Mouse (Mus musculus) 3134 (cell line): Measurements from ENCODE around the gene Sept8.
"Not testable (repeated sequence)": the region's sequence is repeated elsewhere in the genome, so short reads cannot be mapped to it uniquely, and the experiment has no call there.

Experiments
- DNase-seq: peaks from one replicate; pipeline ENCODE4 v3.0.0-alpha.2; 2011; ENCODE audit warnings: low spot score; ENCODE audit not compliant: insufficient read length; ENCODE audit errors: extremely low read depth

Gene Sept8

GRCm38 (mm10) chr11:53523545-53524405, 4.7 kb downstream of the Sept8 start:
- no peak for DNase-seq

GRCm38 (mm10) chr11:53524905-53525304, 5.8 kb downstream of the Sept8 start:
- DNase-seq: no peak

DNA sequence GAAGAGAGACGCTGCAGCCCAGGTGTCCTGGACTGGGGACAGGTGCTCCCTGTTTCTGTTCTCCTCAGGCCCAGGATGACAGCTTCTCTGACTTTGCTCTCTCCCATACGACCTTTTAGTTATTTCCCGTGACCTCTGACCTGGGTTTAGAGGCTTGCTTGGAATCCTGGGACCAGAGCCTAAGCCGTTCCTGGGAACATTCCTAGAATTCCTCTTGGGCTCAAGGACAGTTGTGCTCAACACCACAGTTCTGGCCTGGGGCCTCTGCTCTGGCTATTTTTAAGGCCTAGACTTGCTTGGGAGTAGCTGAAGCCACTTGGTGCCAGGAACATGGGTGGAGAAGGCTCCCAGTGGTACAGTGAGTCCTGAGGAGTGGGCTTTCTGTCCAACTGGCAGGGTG, 6.4 kb downstream of the Sept8 start:
- no peak for DNase-seq

DNA sequence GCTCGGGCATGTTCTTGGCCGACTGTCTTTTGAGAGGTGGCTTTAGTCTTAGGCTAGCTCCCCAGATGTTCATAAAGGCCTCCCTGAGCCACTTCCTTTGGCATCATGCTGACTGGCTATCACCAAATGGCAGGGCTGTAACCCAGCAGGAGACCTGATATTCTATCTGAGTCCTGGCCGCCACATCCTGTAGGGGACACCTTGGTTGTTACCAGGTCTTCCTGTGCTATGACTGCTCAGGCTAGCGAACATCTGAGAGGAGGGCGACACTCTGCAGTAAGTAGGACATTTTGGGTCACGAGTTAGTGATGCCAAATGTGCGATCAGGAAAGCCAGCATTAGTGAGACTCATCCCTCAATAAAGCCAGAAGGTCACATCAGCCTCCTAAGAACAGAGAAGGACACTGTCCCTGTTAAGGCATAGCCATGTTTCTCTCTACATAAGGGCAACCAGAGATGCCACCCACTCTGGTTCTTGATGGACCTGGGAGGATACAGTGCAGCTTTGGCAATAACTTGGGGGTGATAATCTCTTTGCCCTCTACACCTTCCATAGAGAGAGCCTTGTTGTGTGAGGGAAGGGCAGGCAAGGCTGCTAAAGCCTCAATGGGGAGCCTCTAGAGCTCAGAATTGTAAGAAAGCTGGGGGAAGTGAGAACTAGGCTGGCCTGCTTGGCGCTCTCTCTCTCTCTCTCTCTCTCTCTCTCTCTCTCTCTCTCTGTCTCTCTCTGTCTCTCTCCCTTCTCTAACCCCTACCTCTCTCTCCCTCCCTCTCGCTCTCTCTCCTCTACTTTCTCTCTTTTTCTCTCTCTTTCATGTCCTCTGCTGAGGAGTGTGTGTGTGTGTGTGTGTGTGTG, 9.6 kb downstream of the Sept8 start:
- DNase-seq: no peak

- DNase-seq: no peak
Measured at GRCm38 (mm10) chr11:53529253-53529557, 10.1 kb downstream of the Sept8 start.

- no peak for DNase-seq
Measured at GRCm38 (mm10) chr11:53530001-53530400, 10.9 kb downstream of the Sept8 start.

DNA sequence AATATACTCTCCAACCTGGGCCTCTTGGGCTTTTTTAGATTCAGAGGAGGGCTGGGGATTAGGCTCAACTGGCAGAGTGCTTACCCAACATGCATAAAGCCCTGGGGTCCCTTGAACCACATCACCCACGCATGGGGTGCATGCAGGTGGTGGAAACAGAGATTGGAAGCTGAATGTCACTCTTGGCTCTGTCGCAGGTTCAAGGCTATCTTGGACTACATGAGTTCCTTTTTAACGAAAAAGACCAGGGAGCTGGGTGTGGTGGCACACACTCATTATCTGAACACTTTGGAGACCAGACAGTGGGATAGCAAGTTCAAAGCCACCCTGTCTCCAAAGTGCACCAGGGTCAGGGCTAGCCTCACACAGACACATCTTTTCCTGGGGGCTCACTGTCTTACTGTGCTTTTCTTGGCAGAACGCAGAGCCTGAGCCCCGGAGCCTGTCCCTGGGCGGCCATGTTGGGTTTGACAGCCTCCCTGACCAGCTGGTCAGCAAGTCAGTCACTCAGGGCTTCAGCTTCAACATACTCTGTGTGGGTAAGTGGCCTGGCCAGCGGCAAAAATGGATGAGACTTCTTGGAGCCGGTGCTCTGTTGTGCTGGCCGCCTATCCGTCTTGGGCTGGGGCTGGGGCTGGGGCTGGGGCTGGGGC, 12.6 kb downstream of the Sept8 start:
- no peak for DNase-seq

GRCm38 (mm10) chr11:53532231-53532620, 13.2 kb downstream of the Sept8 start:
- no peak for DNase-seq

GRCm38 (mm10) chr11:53539002-53539491, 20.0 kb downstream of the Sept8 start:
- no peak for DNase-seq

DNA sequence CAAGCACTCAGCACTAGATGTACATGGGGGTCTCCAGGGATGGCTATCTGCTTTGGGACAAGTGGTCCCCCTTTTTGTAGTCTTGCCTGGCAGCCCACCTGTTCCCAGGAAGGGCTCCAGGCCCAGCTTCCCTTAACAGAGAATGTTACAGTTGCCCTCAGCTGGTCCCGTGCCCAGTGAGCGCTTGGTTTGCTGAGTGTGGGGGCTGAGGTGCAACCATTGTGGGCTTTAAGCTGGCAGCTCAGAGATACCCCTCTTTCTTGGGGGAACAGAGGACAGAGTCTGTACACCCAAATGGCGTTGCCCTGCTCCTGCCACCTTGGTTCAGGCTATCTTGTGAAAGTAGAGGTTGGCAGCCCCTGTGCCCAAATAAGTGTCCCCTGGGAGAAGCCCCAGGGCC, 21.3 kb downstream of the Sept8 start:
- no peak for DNase-seq

- DNase-seq: no peak
Measured at GRCm38 (mm10) chr11:53541222-53541621, 22.2 kb downstream of the Sept8 start.

- no peak for DNase-seq
Measured at GRCm38 (mm10) chr11:53543021-53543420, 24.0 kb downstream of the Sept8 start.

DNA sequence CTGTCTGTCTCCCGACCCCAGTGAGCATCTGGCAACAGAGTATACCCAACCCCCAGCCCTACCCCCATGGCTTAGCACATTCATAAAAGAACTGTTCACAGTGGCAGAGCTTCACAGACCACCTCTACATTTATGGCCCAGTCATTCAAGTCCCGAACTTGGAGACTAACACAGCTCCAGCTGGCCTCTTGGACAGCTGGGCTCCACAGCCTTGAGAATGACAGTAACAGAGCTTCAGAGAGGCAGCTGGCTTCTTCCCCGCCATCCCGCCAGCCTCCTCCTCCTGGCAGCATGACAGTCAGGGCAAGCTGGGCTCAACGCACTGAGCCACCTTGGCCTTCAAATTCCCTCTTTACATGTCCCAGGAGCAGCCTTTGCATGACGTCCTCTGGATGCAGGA, 27.2 kb downstream of the Sept8 start:
- no peak for DNase-seq

DNA sequence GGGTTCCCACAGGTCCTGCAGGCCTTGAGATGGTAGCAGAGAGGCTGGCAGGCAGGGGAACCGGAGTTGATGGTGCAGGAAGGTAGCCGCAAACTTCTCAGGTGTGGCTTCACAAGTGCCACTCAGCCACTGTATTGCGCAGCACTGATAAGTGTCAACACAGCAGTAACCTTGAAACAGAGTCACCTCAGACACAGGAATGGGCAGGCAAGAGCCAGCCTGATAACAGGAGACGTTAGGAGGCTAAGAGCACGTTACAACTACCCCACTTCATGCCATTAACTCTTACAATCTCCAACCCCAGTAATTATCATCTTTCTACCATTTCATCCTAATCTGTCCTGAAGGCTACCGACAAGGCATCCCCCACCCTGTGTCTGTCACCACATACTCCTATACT, 28.5 kb downstream of the Sept8 start:
- no peak for DNase-seq

GRCm38 (mm10) chr11:53548036-53548605, 29.1 kb downstream of the Sept8 start:
- no peak for DNase-seq

DNA sequence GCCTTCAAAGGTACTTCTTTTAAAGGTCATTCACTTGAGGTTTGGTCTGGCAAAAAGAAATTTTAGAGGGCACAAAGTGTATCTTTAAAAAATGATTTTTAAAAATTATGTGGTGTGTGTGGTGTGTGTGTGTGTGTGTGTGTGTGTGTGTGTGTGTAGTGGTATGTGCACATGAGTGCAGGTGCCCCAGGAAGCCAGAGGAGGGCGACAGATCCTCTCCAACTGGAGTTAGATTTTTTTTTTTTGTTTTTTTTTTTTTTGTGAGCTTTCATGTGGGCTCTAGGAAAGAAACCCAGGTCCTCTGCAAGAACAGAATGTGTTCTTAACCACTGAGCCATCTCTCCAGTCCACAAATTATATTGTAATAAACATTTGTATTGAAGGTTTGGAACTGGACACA, 31.7 kb downstream of the Sept8 start:
- DNase-seq: no peak

- DNase-seq: no peak
Measured at GRCm38 (mm10) chr11:53551754-53552153, 32.7 kb downstream of the Sept8 start.

- not testable (repeated sequence) for DNase-seq
Measured at GRCm38 (mm10) chr11:53556529-53556928, 37.5 kb downstream of the Sept8 start.

DNA sequence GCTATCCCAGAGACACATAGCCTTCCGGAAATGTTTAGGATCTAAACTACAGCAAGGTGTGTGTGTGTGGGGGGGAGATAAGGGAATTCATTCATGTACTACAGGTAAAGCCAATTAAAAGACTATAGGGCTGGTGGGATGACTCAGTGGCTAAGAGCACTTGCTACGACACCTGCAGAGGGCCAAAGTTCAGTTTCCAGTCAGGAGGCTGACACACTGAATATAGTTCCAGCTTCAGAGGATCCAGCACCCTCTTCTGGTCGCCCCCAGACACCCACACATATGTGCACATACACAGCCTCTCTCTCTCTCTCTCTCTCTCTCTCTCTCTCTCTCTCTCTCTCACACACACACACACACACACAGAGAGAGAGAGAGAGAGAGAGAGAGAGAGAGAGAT, 38.9 kb downstream of the Sept8 start:
- not testable (repeated sequence) for DNase-seq

GRCm38 (mm10) chr11:53559980-53560379, 40.9 kb downstream of the Sept8 start:
- DNase-seq: not testable (repeated sequence)

DNA sequence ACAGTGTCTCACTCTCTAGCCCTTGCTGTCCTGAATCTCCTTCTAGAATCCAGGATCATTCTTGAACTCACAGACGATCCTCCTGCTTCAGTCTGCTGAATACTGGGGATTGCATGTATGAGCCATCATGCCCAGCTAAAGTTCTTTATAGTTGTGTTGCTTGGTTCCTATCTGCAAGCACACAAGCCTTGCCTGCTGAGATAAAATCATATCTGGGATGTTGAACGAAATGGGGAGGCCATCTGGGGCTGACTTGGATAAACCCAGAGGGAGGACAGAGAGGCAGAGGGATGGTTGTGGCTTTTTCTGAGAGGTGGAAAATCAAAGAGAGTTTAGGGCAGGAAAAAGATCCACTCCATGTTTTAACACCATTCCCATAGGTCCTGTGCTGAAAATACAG, 42.9 kb downstream of the Sept8 start:
- DNase-seq: no peak
